Mouse (Mus musculus): ENCODE data around the gene Casr. TPM values are rescaled to one million over a fixed set of nuclear protein-coding genes. Genes with fewer than 3 reads are reported as not detected.

Gene Casr
- polyA plus RNA-seq (2016; fragmentation: Nextera tagmentation; extraction: Ambion mirVana) = 0.28 and 0.38 TPM in 2 replicates

DNA sequence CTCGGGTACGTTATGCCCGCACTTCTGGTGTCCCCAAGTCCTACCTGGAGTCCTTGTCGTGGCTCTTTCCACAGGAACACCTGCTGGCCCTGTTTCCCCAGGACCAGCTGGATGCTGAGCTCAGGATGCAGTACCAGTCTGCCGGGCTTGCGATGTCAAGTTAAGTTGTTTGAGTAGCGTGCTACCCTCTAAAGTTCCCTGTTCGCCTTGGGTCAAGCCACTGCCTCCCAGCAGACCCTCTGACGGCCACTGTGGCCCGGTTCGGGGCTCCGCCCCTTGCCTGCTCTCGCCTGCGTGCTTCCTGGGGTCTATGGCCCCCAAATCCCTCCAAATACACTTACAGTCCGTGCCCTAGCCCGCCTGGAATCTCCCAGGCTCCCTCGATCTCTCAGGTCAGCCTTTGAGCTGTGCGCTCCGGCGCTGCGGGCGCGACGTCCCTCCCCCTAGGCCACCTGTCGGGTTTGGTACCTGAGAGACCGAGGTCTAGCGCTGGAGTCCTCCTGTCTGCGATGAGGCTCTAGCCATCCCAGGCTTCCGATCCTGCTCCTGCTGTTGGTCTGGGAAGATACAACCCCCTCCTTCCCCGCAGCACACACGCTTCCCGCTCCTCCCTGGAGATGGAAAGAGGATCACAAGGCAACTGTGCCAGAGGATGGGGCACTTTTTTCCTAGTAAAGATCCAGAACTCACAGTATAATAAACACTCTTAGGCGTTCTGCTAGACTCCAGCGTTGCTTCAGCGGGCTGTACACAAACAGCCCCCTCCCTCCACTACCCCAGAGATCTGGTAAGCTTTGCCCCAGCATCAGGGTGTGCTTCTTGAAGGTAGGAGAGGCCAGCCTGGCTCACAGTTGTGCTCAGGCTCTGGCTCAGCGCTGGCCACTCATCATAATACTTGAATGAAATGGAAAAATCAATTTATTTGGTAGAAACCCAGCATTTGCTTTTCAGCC, at the start of gene Casr:
Gene Casr, minus strand, starts transcription at position 756 of the 953 bp plus-strand sequence.
- peak within 1 kb of the TSS; percentile 59 for H3K27ac ChIP-seq
- peak within 1 kb of the TSS; percentile 66 for H3K4me3 ChIP-seq
- H3K4me1 ChIP-seq = peaks cover 12% of the 10 kb centered on the region
- no peaks in the 10 kb centered on the region for H3K36me3 ChIP-seq
- peaks cover 22% of the 10 kb centered on the region for H3K27me3 ChIP-seq (ENCODE audit: insufficient read depth, poor library complexity, severe bottlenecking)
- WGBS = 2% methylated on average over 36 of the region's 36 CpGs
- DNase-seq (ENCODE audit: low spot score) = no peak
- H3K9me3 ChIP-seq = no peaks in the 10 kb centered on the region

GRCm38 (mm10) chr16:36602632-36603031, 40.7 kb upstream of the Casr start:
- 69% methylated on average over 3 of the region's 3 CpGs for WGBS
- Histone ChIP-seq H3K4me1 (peaks cover 3% of the 10 kb centered on the region; the same call in 1 of the 2 replicates), H3K36me3 (no peaks in the 10 kb centered on the region), H3K27me3 (ENCODE audit: insufficient read depth, poor library complexity, severe bottlenecking) (no peaks in the 10 kb centered on the region), H3K9me3 (no peaks in the 10 kb centered on the region), H3K27ac (no peak overlapping the region), H3K4me3 (no peak overlapping the region)
- DNase-seq (ENCODE audit: low spot score) = no peak

- DNase-seq (ENCODE audit: low spot score) = no peak
- no peaks in the 10 kb centered on the region for H3K36me3 ChIP-seq
- WGBS = 77% methylated on average over 4 of the region's 4 CpGs
- H3K4me1 ChIP-seq = peaks cover 3% of the 10 kb centered on the region; the same call in 1 of the 2 replicates
- H3K9me3 ChIP-seq = no peaks in the 10 kb centered on the region
- H3K27me3 ChIP-seq (ENCODE audit: insufficient read depth, poor library complexity, severe bottlenecking) = no peaks in the 10 kb centered on the region
- no peak overlapping the region for H3K27ac ChIP-seq
- no peak overlapping the region for H3K4me3 ChIP-seq
Observed at GRCm38 (mm10) chr16:36598265-36598664, 36.3 kb upstream of the Casr start.

- Histone ChIP-seq H3K36me3 (no peaks in the 10 kb centered on the region), H3K9me3 (no peaks in the 10 kb centered on the region), H3K4me3 (no peak overlapping the region), H3K27me3 (ENCODE audit: insufficient read depth, poor library complexity, severe bottlenecking) (no peaks in the 10 kb centered on the region), H3K4me1 (peaks cover 3% of the 10 kb centered on the region; the same call in 1 of the 2 replicates), H3K27ac (no peak overlapping the region)
- 87% methylated on average over 10 of the region's 10 CpGs for WGBS
- DNase-seq (ENCODE audit: low spot score) = no peak
Observed at GRCm38 (mm10) chr16:36596671-36597410, 34.9 kb upstream of the Casr start.

DNA sequence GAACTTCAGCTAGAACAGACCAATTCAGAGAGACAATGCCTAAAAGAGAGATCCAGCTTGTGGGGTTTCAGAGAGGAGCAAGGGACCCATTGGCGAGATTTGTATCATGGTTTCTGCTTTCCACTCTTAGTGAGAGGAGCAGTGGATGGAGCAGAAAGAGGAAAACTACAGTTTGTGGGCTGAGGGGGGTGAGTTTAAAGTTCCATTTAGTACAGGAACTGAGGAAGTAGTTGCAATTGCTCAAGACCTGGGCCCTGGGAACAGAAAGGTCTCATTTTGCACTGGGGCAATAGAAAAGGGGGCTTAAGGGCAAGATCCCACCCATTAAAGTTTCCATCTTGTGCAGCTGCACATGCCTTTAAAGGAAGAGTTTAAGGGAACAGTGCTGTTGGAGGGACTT, 28.0 kb upstream of the Casr start:
- no peaks in the 10 kb centered on the region for H3K36me3 ChIP-seq
- no peak for DNase-seq (ENCODE audit: low spot score)
- no peaks in the 10 kb centered on the region for H3K4me1 ChIP-seq
- no peaks in the 10 kb centered on the region for H3K27me3 ChIP-seq (ENCODE audit: insufficient read depth, poor library complexity, severe bottlenecking)
- H3K27ac ChIP-seq = no peak overlapping the region
- no peak overlapping the region for H3K4me3 ChIP-seq
- no peaks in the 10 kb centered on the region for H3K9me3 ChIP-seq
- 74% methylated on average over 1 of the region's 1 CpGs for WGBS

DNA sequence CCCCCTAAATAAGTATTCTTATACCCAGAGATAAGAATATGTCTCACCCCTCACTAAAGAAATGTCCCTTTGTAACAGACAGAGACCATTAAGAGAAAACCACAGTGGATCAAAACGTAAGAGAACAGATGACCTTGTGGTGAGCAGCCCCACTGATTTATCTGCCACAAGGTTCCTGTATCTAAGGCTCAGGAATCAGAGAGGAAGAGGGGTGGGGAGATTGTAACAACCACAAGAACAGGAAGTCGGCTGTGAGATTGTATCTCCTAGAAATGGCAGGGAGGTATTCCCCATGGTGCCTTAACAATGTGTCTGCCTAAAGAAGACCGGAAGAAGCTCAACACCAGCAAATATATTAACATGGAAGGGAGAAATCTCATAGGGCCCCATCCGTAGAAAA, 26.0 kb upstream of the Casr start:
- Histone ChIP-seq H3K36me3 (no peaks in the 10 kb centered on the region), H3K9me3 (no peaks in the 10 kb centered on the region), H3K27me3 (ENCODE audit: insufficient read depth, poor library complexity, severe bottlenecking) (no peaks in the 10 kb centered on the region), H3K4me1 (no peaks in the 10 kb centered on the region), H3K27ac (no peak overlapping the region), H3K4me3 (no peak overlapping the region)
- 51% methylated on average over 4 of the region's 4 CpGs for WGBS
- no peak for DNase-seq (ENCODE audit: low spot score)

- WGBS = 60% methylated on average over 3 of the region's 3 CpGs
- Histone ChIP-seq H3K36me3 (no peaks in the 10 kb centered on the region), H3K9me3 (no peaks in the 10 kb centered on the region), H3K27me3 (ENCODE audit: insufficient read depth, poor library complexity, severe bottlenecking) (no peaks in the 10 kb centered on the region), H3K27ac (no peak overlapping the region), H3K4me3 (no peak overlapping the region), H3K4me1 (no peaks in the 10 kb centered on the region)
- DNase-seq (ENCODE audit: low spot score) = no peak
Observed at GRCm38 (mm10) chr16:36582073-36582472, 20.1 kb upstream of the Casr start.

DNA sequence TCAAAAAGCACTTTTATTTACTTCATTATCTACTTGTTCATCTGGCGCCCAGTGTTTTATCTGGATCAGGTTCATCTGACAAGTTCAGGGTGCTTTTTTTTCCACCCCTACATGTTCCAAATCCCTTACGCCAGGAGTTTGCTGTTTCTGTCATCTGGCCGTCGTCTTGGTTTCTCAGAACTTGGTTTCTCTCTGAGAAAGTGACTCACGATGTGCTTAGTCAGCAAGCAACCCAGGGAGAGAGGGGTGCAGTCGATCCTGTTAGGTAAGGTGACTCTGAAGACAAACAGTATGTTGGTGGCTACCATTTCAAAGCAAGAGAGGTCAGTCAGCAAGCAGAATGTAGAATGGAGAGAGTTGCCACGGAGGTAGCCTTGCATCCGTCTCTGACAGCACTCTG, 10.0 kb upstream of the Casr start:
- WGBS = 69% methylated on average over 8 of the region's 8 CpGs
- H3K9me3 ChIP-seq = no peaks in the 10 kb centered on the region
- no peak overlapping the region for H3K27ac ChIP-seq
- no peak for DNase-seq (ENCODE audit: low spot score)
- no peaks in the 10 kb centered on the region for H3K4me1 ChIP-seq
- H3K4me3 ChIP-seq = no peak overlapping the region
- H3K27me3 ChIP-seq (ENCODE audit: insufficient read depth, poor library complexity, severe bottlenecking) = no peaks in the 10 kb centered on the region
- no peaks in the 10 kb centered on the region for H3K36me3 ChIP-seq

- Histone ChIP-seq H3K27me3 (ENCODE audit: insufficient read depth, poor library complexity, severe bottlenecking) (peaks cover 22% of the 10 kb centered on the region), H3K27ac (no peak overlapping the region), H3K4me1 (peaks cover 20% of the 10 kb centered on the region), H3K9me3 (no peaks in the 10 kb centered on the region), H3K4me3 (no peak overlapping the region), H3K36me3 (no peaks in the 10 kb centered on the region)
- DNase-seq (ENCODE audit: low spot score) = no peak
- WGBS = 84% methylated on average over 6 of the region's 6 CpGs
Observed at GRCm38 (mm10) chr16:36559573-36559972, 2.4 kb downstream of the Casr start.

DNA sequence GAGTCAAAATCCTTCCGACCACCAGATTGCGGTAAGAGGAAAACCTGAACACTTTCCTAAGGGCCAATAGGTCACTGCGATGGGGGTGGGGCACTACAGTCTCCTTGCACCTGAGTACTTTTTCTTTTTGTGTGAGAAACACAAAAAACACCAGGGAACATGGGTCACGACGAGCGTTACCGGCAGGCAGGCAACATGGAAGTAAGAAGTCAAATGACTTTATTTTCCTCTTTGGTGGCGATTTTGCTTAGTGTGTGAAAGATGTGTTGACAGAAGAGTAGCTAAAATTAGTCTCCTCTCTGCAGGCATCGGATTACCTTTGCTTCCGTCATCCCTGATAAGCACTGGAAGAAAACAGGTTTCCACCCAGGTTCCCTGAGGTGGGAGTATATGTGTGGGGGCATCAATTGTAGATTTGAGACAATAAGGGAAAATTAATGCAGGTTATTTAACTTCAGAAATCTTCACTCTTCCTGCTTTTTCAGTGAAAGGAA, 6.2 kb downstream of the Casr start:
- Histone ChIP-seq H3K4me1 (peaks cover 12% of the 10 kb centered on the region), H3K9me3 (0 out of 2 replicates have a peak, but pooled peaks cover 4% of the 10 kb centered on the region), H3K27me3 (ENCODE audit: insufficient read depth, poor library complexity, severe bottlenecking) (no peaks in the 10 kb centered on the region), H3K4me3 (peak overlapping the region; percentile 33), H3K27ac (peak overlapping the region; percentile 87), H3K36me3 (no peaks in the 10 kb centered on the region)
- no peak for DNase-seq (ENCODE audit: low spot score)
- 30% methylated on average over 10 of the region's 10 CpGs for WGBS

DNA sequence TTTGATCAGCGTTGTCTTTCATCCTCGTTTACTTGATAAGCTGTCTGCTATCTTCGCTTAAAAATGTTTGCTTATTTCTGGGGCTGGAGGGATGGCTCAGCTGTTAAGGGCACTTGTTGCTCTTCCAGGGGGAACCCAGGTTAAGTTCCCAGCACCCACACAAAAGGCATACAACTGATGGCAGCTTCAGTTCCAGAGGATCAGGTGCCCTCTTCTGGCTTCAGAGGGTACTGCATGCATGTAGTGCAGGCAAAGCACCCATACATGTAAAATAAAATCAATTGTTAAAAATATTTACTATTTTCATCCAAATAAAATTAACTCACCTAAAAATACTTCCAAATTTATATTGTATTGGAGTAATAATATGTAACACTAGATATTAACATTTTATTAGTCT, 8.3 kb downstream of the Casr start:
- no peak overlapping the region for H3K27ac ChIP-seq
- peaks cover 8% of the 10 kb centered on the region for H3K4me1 ChIP-seq
- 0 out of 2 replicates have a peak, but pooled peaks cover 4% of the 10 kb centered on the region for H3K9me3 ChIP-seq
- H3K36me3 ChIP-seq = no peaks in the 10 kb centered on the region
- H3K27me3 ChIP-seq (ENCODE audit: insufficient read depth, poor library complexity, severe bottlenecking) = no peaks in the 10 kb centered on the region
- 91% methylated on average over 3 of the region's 3 CpGs for WGBS
- no peak for DNase-seq (ENCODE audit: low spot score)
- H3K4me3 ChIP-seq = no peak overlapping the region

GRCm38 (mm10) chr16:36545333-36545732, 16.6 kb downstream of the Casr start:
- no peaks in the 10 kb centered on the region for H3K27me3 ChIP-seq (ENCODE audit: insufficient read depth, poor library complexity, severe bottlenecking)
- H3K4me3 ChIP-seq = no peak overlapping the region
- no peaks in the 10 kb centered on the region for H3K9me3 ChIP-seq
- WGBS = 83% methylated on average over 4 of the region's 4 CpGs
- no peak for DNase-seq (ENCODE audit: low spot score)
- no peaks in the 10 kb centered on the region for H3K4me1 ChIP-seq
- H3K27ac ChIP-seq = no peak overlapping the region
- no peaks in the 10 kb centered on the region for H3K36me3 ChIP-seq

GRCm38 (mm10) chr16:36543091-36543490, 18.9 kb downstream of the Casr start:
- Histone ChIP-seq H3K9me3 (no peaks in the 10 kb centered on the region), H3K4me3 (no peak overlapping the region), H3K27ac (no peak overlapping the region), H3K27me3 (ENCODE audit: insufficient read depth, poor library complexity, severe bottlenecking) (no peaks in the 10 kb centered on the region), H3K4me1 (no peaks in the 10 kb centered on the region), H3K36me3 (no peaks in the 10 kb centered on the region)
- WGBS = 80% methylated on average over 3 of the region's 3 CpGs
- no peak for DNase-seq (ENCODE audit: low spot score)

All from heart, embryonic 10.5 days (tissue).